Mouse (Mus musculus) kidney, embryonic 14.5 days (tissue): ENCODE measurements around the gene Krt15. TPM values are rescaled to one million over a fixed set of nuclear protein-coding genes. Genes with fewer than 3 reads are reported as not detected.
A peak's percentile ranks its signal among the peaks of the same experiment; 100 is the strongest.

Experiments used
- ATAC-seq: fragments of 200-750 bp; cut with Nextera tagmentation; 2 replicates; pipeline ENCODE4 v1.8.0; 2017; ENCODE audit warnings: moderate number of reproducible peaks, mild to moderate bottlenecking, moderate TSS enrichment, moderate library complexity; ENCODE audit not compliant: low FRiP score, low TSS enrichment
- H3K27ac ChIP-seq: fragments of 300-500 bp; sonication (generic); 2 replicates; pipeline ENCODE4 v1.5.1; 2014; ENCODE audit warnings: low read depth, mild to moderate bottlenecking, low read length, moderate library complexity, mixed read lengths
- H3K27me3 ChIP-seq: fragments of 300-500 bp; sonication (generic); 2 replicates; pipeline ENCODE4 v1.6.1; 2014; ENCODE audit warnings: mild to moderate bottlenecking, low read length; ENCODE audit not compliant: control insufficient read depth, insufficient read depth
- H3K36me3 ChIP-seq: fragments of 300-500 bp; sonication (generic); 2 replicates; pipeline ENCODE4 v1.6.1; 2014; ENCODE audit warnings: low read length, mixed read lengths; ENCODE audit not compliant: control insufficient read depth, insufficient read depth
- H3K4me1 ChIP-seq: fragments of 300-500 bp; sonication (generic); 2 replicates; pipeline ENCODE4 v1.6.1; 2014; ENCODE audit warnings: low read length, mixed read lengths; ENCODE audit not compliant: control insufficient read depth, insufficient read depth
- H3K4me2 ChIP-seq: fragments of 300-500 bp; sonication (generic); replicated peaks from 2 replicates; pipeline ENCODE4 v1.6.1; 2014; ENCODE audit warnings: low read depth, mild to moderate bottlenecking, low read length
- H3K4me3 ChIP-seq: fragments of 300-500 bp; sonication (generic); 2 replicates; pipeline ENCODE4 v1.5.1; 2014; ENCODE audit warnings: mild to moderate bottlenecking, low read length
- H3K9ac ChIP-seq: fragments of 300-500 bp; sonication (generic); 2 replicates; pipeline ENCODE4 v1.6.1; 2014; ENCODE audit warnings: low read depth, mild to moderate bottlenecking, low read length, moderate library complexity
- H3K9me3 ChIP-seq: fragments of 300-500 bp; sonication (generic); 2 replicates; pipeline ENCODE4 v1.6.1; 2016; ENCODE audit warnings: low read length; ENCODE audit not compliant: control insufficient read depth
- WGBS: fragments of 180-500 bp; shearing (Covaris S2); extraction: QIAGEN DNeasy Blood & Tissue Kit; methylation state at CpG from one replicate; pipeline ENCODE4 v1.1.7; 2014; 5-methylcytosine and 5-hydroxymethylcytosine counted together
- polyA plus RNA-seq: library from polyadenylated mRNA; unstranded; fragments of >200 nt; fragmentation: Nextera tagmentation; extraction: Ambion mirVana; gene quantifications from 2 replicates; pipeline ENCODE4 v1.2.1, GENCODE M21; 2014

Krt15 gene
- polyA plus RNA-seq, 1 experiment from 2014 or later, result 1.2 TPM

- no peaks in the 10 kb centered on the region for H3K9me3 ChIP-seq
- no peaks in the 10 kb centered on the region for H3K27me3 ChIP-seq
- WGBS, result 78% methylated on average over 3 of the region's 3 CpGs
- no peak overlapping the region for H3K4me3 ChIP-seq
- no peak overlapping the region for H3K27ac ChIP-seq
- H3K36me3 ChIP-seq, result no peaks in the 10 kb centered on the region
- ATAC-seq, result no peak
- no peak overlapping the region for H3K9ac ChIP-seq
- 0 out of 2 replicates have a peak, but pooled peaks cover 2% of the 10 kb centered on the region for H3K4me1 ChIP-seq
- H3K4me2 ChIP-seq, result no peak overlapping the region
These were observed 21.6 kb upstream of the Krt15 start for GRCm38 (mm10) chr11:100157331-100157730.

- Histone ChIP-seq H3K27me3 (no peaks in the 10 kb centered on the region), H3K27ac (no peak overlapping the region), H3K9me3 (no peaks in the 10 kb centered on the region), H3K4me2 (no peak overlapping the region), H3K9ac (no peak overlapping the region), H3K36me3 (no peaks in the 10 kb centered on the region), H3K4me3 (no peak overlapping the region), H3K4me1 (0 out of 2 replicates have a peak, but pooled peaks cover 2% of the 10 kb centered on the region)
- WGBS, result 58% methylated on average over 8 of the region's 8 CpGs
- no peak for ATAC-seq
These were observed 19.9 kb upstream of the Krt15 start for GRCm38 (mm10) chr11:100155497-100156255.

- H3K27ac ChIP-seq, result no peak within 1 kb of the TSS
- 55% methylated on average over 9 of the region's 9 CpGs for WGBS
These were observed 13.0 kb upstream of the Krt15 start, which contains the start of gene Krt19 for GRCm38 (mm10) chr11:100148615-100149330. Gene Krt19 (minus strand): TSS chr11:100148665.

GRCm38 (mm10) chr11:100147566-100148353, 12.0 kb upstream of the Krt15 start:
- no peak overlapping the region for H3K27ac ChIP-seq
- H3K4me1 ChIP-seq, result peaks cover 21% of the 10 kb centered on the region; the same call in 1 of the 2 replicates
- H3K9ac ChIP-seq, result no peak overlapping the region
- no peaks in the 10 kb centered on the region for H3K9me3 ChIP-seq
- ATAC-seq, result no peak
- H3K4me3 ChIP-seq, result no peak overlapping the region
- no peak overlapping the region for H3K4me2 ChIP-seq
- 45% methylated on average over 5 of the region's 5 CpGs for WGBS
- H3K36me3 ChIP-seq, result no peaks in the 10 kb centered on the region
- H3K27me3 ChIP-seq, result peaks cover 21% of the 10 kb centered on the region

More at GRCm38 (mm10) chr11:100148615-100149330, 13.0 kb upstream of the Krt15 start, which contains the start of gene Krt19:
- no peak for ATAC-seq
- no peaks in the 10 kb centered on the region for H3K36me3 ChIP-seq
- H3K27me3 ChIP-seq, result peaks cover 21% of the 10 kb centered on the region
- peaks cover 22% of the 10 kb centered on the region; the same call in 1 of the 2 replicates for H3K4me1 ChIP-seq
- H3K4me3 ChIP-seq, result no peak within 1 kb of the TSS
- no peak within 1 kb of the TSS for H3K9ac ChIP-seq
- H3K4me2 ChIP-seq, result no peak within 1 kb of the TSS
- H3K9me3 ChIP-seq, result no peaks in the 10 kb centered on the region

GRCm38 (mm10) chr11:100145858-100146560, 10.3 kb upstream of the Krt15 start:
- peaks cover 21% of the 10 kb centered on the region; the same call in 1 of the 2 replicates for H3K4me1 ChIP-seq
- H3K27me3 ChIP-seq, result peaks cover 21% of the 10 kb centered on the region
- H3K4me2 ChIP-seq, result peak overlapping the region; percentile 60
- peak overlapping the region; percentile 41 for H3K4me3 ChIP-seq
- no peaks in the 10 kb centered on the region for H3K36me3 ChIP-seq
- H3K9me3 ChIP-seq, result no peaks in the 10 kb centered on the region
- under 1% methylated on average over 13 of the region's 13 CpGs for WGBS
- H3K27ac ChIP-seq, result no peak overlapping the region
- peak; percentile 58 for ATAC-seq
- H3K9ac ChIP-seq, result no peak overlapping the region

GRCm38 (mm10) chr11:100145104-100145503, 9.4 kb upstream of the Krt15 start:
- Histone ChIP-seq H3K4me3 (peak overlapping the region; percentile 41), H3K4me2 (peak overlapping the region; percentile 60), H3K9ac (0 out of 2 replicates have a peak overlapping the region, but pooled peaks have one; percentile 13), H3K27me3 (peaks cover 21% of the 10 kb centered on the region), H3K9me3 (no peaks in the 10 kb centered on the region), H3K36me3 (no peaks in the 10 kb centered on the region), H3K27ac (no peak overlapping the region), H3K4me1 (peaks cover 21% of the 10 kb centered on the region; the same call in 1 of the 2 replicates)
- WGBS, result under 1% methylated on average over 20 of the region's 20 CpGs
- ATAC-seq, result peak; percentile 37; the same call in 1 of the 2 replicates

GRCm38 (mm10) chr11:100140966-100141365, 5.2 kb upstream of the Krt15 start:
- Histone ChIP-seq H3K4me2 (no peak overlapping the region), H3K4me3 (no peak overlapping the region), H3K27me3 (peaks cover 13% of the 10 kb centered on the region), H3K9ac (no peak overlapping the region), H3K27ac (no peak overlapping the region), H3K4me1 (peaks cover 24% of the 10 kb centered on the region; the same call in 1 of the 2 replicates), H3K36me3 (no peaks in the 10 kb centered on the region), H3K9me3 (no peaks in the 10 kb centered on the region)
- no peak for ATAC-seq
- WGBS, result 61% methylated on average over 21 of the region's 21 CpGs

- H3K4me2 ChIP-seq, result no peak overlapping the region
These were observed 3.7 kb upstream of the Krt15 start for GRCm38 (mm10) chr11:100139391-100139790.

More at GRCm38 (mm10) chr11:100139391-100139790, 3.7 kb upstream of the Krt15 start:
- Histone ChIP-seq H3K4me3 (no peak overlapping the region), H3K9me3 (no peaks in the 10 kb centered on the region), H3K36me3 (no peaks in the 10 kb centered on the region), H3K27ac (no peak overlapping the region), H3K9ac (no peak overlapping the region), H3K4me1 (peaks cover 12% of the 10 kb centered on the region; the same call in 1 of the 2 replicates), H3K27me3 (no peaks in the 10 kb centered on the region; the same call in 1 of the 2 replicates)
- ATAC-seq, result no peak
- WGBS, result 28% methylated on average over 2 of the region's 2 CpGs
